Mouse (Mus musculus): Measurements from ENCODE around the gene Sphk2. TPM values are rescaled to one million over a fixed set of nuclear protein-coding genes. Genes with fewer than 3 reads are reported as not detected.

Sphk2 gene
- total and polyA plus RNA-seq, 2 experiments from 2014 or later: 11.1 to 19.5 TPM

- H3K9ac ChIP-seq (replicated peaks; ENCODE audit: low read depth, low read length): no peak overlapping the region
- ATAC-seq (ENCODE audit: insufficient read depth, low read depth) (no peak), DNase-seq (ENCODE audit: low spot score) (peak; percentile 4)
- peaks cover 32% of the 10 kb centered on the region for H3K4me1 ChIP-seq (ENCODE audit: control insufficient read depth, insufficient read depth)
- WGBS: 88% methylated on average over 16 of the region's 16 CpGs
- H3K9me3 ChIP-seq (replicated peaks; ENCODE audit: control insufficient read depth, low read length): no peaks in the 10 kb centered on the region
- TF ChIP-seq CTCF (IDR thresholded peaks at IDR 0.05; ENCODE audit: low read depth) (no peak), EP300 (IDR thresholded peaks at IDR 0.05; ENCODE audit: low read depth) (no peak)
- no peak overlapping the region for H3K27ac ChIP-seq (ENCODE audit: low read depth)
- H3K27me3 ChIP-seq (ENCODE audit: control insufficient read depth, insufficient read depth, low read length): no peaks in the 10 kb centered on the region
- H3K4me3 ChIP-seq (ENCODE audit: low read depth, low read length): no peak overlapping the region
- H3K4me2 ChIP-seq (ENCODE audit: low read depth, low read length): no peak overlapping the region
- peaks cover 42% of the 10 kb centered on the region for H3K36me3 ChIP-seq (replicated peaks; ENCODE audit: control insufficient read depth, insufficient read depth, low read length)
Measured at GRCm38 (mm10) chr7:45713396-45713795, 4.4 kb downstream of the Sphk2 start.

- no peak overlapping the region for H3K4me3 ChIP-seq (ENCODE audit: low read depth, low read length)
- 90% methylated on average over 21 of the region's 21 CpGs for WGBS
- peaks cover 41% of the 10 kb centered on the region for H3K4me1 ChIP-seq (ENCODE audit: control insufficient read depth, insufficient read depth)
- peaks cover 42% of the 10 kb centered on the region for H3K36me3 ChIP-seq (replicated peaks; ENCODE audit: control insufficient read depth, insufficient read depth, low read length)
- no peak for DNase-seq (ENCODE audit: low spot score)
- no peak overlapping the region for H3K9ac ChIP-seq (replicated peaks; ENCODE audit: low read depth, low read length)
- H3K4me2 ChIP-seq (ENCODE audit: low read depth, low read length): no peak overlapping the region
- no peak for ATAC-seq (ENCODE audit: insufficient read depth, low read depth)
- no peaks in the 10 kb centered on the region for H3K27me3 ChIP-seq (ENCODE audit: control insufficient read depth, insufficient read depth, low read length)
- no peak overlapping the region for H3K27ac ChIP-seq (ENCODE audit: low read depth)
- no peaks in the 10 kb centered on the region for H3K9me3 ChIP-seq (replicated peaks; ENCODE audit: control insufficient read depth, low read length)
- no peak for TF ChIP-seq CTCF (IDR thresholded peaks at IDR 0.05; ENCODE audit: low read depth)
- no peak for TF ChIP-seq EP300 (IDR thresholded peaks at IDR 0.05; ENCODE audit: low read depth)
Measured at GRCm38 (mm10) chr7:45712022-45712757, 5.6 kb downstream of the Sphk2 start.

- Histone ChIP-seq H3K36me3 (replicated peaks; ENCODE audit: control insufficient read depth, insufficient read depth, low read length) (peaks cover 42% of the 10 kb centered on the region), H3K9ac (replicated peaks; ENCODE audit: low read depth, low read length) (no peak overlapping the region), H3K9me3 (replicated peaks; ENCODE audit: control insufficient read depth, low read length) (no peaks in the 10 kb centered on the region), H3K4me1 (ENCODE audit: control insufficient read depth, insufficient read depth) (peaks cover 36% of the 10 kb centered on the region), H3K27me3 (ENCODE audit: control insufficient read depth, insufficient read depth, low read length) (no peaks in the 10 kb centered on the region), H3K27ac (ENCODE audit: low read depth) (no peak overlapping the region), H3K4me3 (ENCODE audit: low read depth, low read length) (no peak overlapping the region), H3K4me2 (ENCODE audit: low read depth, low read length) (no peak overlapping the region)
- WGBS: 86% methylated on average over 24 of the region's 24 CpGs
- ATAC-seq (ENCODE audit: insufficient read depth, low read depth) (no peak), DNase-seq (ENCODE audit: low spot score) (no peak)
- no peak for TF ChIP-seq EP300 (IDR thresholded peaks at IDR 0.05; ENCODE audit: low read depth)
- no peak for TF ChIP-seq CTCF (IDR thresholded peaks at IDR 0.05; ENCODE audit: low read depth)
Measured at GRCm38 (mm10) chr7:45711316-45712021, 6.3 kb downstream of the Sphk2 start.

DNA sequence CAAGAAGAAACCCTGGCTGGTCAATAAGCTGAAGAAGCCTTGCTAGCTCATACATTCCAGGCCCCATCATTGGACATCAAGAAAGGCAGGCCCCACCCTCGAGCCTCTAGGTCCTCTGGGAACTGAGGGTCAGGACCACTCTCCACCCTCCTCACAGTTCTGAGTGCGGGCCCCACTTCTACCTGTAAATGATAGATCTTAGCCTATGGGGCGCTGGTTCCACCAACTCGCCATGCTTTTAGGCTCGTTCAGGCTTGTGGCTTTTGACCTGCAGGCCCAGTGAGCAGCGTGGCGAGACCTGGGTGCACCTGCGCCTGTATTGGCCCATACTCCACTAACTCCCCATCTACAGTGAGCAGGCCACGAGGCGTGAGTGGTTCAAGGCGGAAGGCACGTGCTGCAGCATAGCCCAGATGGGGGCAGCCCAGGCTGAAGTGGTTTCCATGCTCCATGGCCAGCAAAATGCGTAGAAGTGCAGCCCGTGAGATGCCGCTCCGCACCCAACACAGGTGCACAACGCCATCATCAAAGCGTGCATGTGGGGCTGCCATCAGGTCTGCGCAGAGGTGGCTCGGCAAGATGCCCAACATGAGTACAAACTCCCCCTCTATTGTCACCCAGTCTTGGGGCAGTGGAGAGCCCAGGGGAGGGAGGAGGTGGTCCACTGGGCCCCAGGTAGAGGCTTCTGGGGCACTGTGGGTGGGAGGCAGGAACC lies 7.2 kb downstream of the Sphk2 start:
- no peak for TF ChIP-seq CTCF (IDR thresholded peaks at IDR 0.05; ENCODE audit: low read depth)
- no peak for TF ChIP-seq EP300 (IDR thresholded peaks at IDR 0.05; ENCODE audit: low read depth)
- no peak overlapping the region for H3K4me2 ChIP-seq (ENCODE audit: low read depth, low read length)
- H3K27ac ChIP-seq (ENCODE audit: low read depth): no peak overlapping the region
- no peaks in the 10 kb centered on the region for H3K27me3 ChIP-seq (ENCODE audit: control insufficient read depth, insufficient read depth, low read length)
- no peaks in the 10 kb centered on the region for H3K9me3 ChIP-seq (replicated peaks; ENCODE audit: control insufficient read depth, low read length)
- WGBS: 88% methylated on average over 20 of the region's 20 CpGs
- peaks cover 28% of the 10 kb centered on the region for H3K4me1 ChIP-seq (ENCODE audit: control insufficient read depth, insufficient read depth)
- DNase-seq (ENCODE audit: low spot score) (no peak), ATAC-seq (ENCODE audit: insufficient read depth, low read depth) (no peak)
- H3K9ac ChIP-seq (replicated peaks; ENCODE audit: low read depth, low read length): no peak overlapping the region
- no peak overlapping the region for H3K4me3 ChIP-seq (ENCODE audit: low read depth, low read length)
- H3K36me3 ChIP-seq (replicated peaks; ENCODE audit: control insufficient read depth, insufficient read depth, low read length): peaks cover 42% of the 10 kb centered on the region

GRCm38 (mm10) chr7:45709677-45710355 lies 8.0 kb downstream of the Sphk2 start:
- Histone ChIP-seq H3K9me3 (replicated peaks; ENCODE audit: control insufficient read depth, low read length) (no peaks in the 10 kb centered on the region), H3K4me2 (ENCODE audit: low read depth, low read length) (no peak overlapping the region), H3K4me1 (ENCODE audit: control insufficient read depth, insufficient read depth) (peaks cover 24% of the 10 kb centered on the region), H3K27me3 (ENCODE audit: control insufficient read depth, insufficient read depth, low read length) (no peaks in the 10 kb centered on the region), H3K9ac (replicated peaks; ENCODE audit: low read depth, low read length) (no peak overlapping the region), H3K4me3 (ENCODE audit: low read depth, low read length) (no peak overlapping the region), H3K36me3 (replicated peaks; ENCODE audit: control insufficient read depth, insufficient read depth, low read length) (peaks cover 42% of the 10 kb centered on the region), H3K27ac (ENCODE audit: low read depth) (no peak overlapping the region)
- ATAC-seq (ENCODE audit: insufficient read depth, low read depth) (no peak), DNase-seq (ENCODE audit: low spot score) (no peak)
- WGBS: 60% methylated on average over 14 of the region's 14 CpGs
- TF ChIP-seq EP300 (IDR thresholded peaks at IDR 0.05; ENCODE audit: low read depth) (no peak), CTCF (IDR thresholded peaks at IDR 0.05; ENCODE audit: low read depth) (no peak)
